ENCODE assay signal across 10 mouse cellular contexts in genomic region chr2:118656688-118657281, GRCm38 (mm10). TPM values are rescaled to one million over a fixed set of nuclear protein-coding genes. Genes with fewer than 3 reads are reported as not detected.
A peak's percentile ranks its signal among the peaks of the same experiment; 100 is the strongest.
DNase-seq lines count a peak whose midpoint lies in the region; ATAC-seq lines count a peak whose summit lies in the region.
"Had no signal": no experiment of that assay in that cellular context is flagged by ENCODE, and none has a peak within 500 bp of the region (broad histone marks: within the 10 kb centered on the region; RNA-seq: fewer than 3 reads in every experiment).

No protein-coding gene starts in this region.

- no peaks in the 10 kb centered on the region for H3K9me3 ChIP-seq in heart, embryonic 15.5 days (replicated peaks)
- no peaks in the 10 kb centered on the region for H3K9me3 ChIP-seq in forebrain, embryonic 13.5 days (replicated peaks)
- no peaks in the 10 kb centered on the region for H3K9me3 ChIP-seq in liver, embryonic 13.5 days (replicated peaks)

- H3K4me1 ChIP-seq in heart, embryonic 15.5 days (replicated peaks): peaks cover 32% of the 10 kb centered on the region
- H3K4me1 ChIP-seq in forebrain, embryonic 13.5 days: peaks cover 27% of the 10 kb centered on the region
- peaks cover 55% of the 10 kb centered on the region for H3K4me1 ChIP-seq in liver, embryonic 13.5 days (replicated peaks)

- H3K9ac ChIP-seq in heart, embryonic 15.5 days: no peak overlapping the region
- peak overlapping the region; percentile 26; the same call in 1 of the 2 replicates for H3K9ac ChIP-seq in forebrain, embryonic 13.5 days
- H3K9ac ChIP-seq in liver, embryonic 13.5 days: peak overlapping the region; percentile 40; the same call in 1 of the 2 replicates

- no peak for DNase-seq in heart, adult 9 months (ENCODE audit: low spot score in 2 of 2)
- DNase-seq in 3T3-L1 (ENCODE audit: low read depth, low spot score): peak; percentile 38
- no peak for DNase-seq in liver, embryonic 13.5 days
- DNase-seq in adipocyte (ENCODE audit: low spot score): no peak
- no peak for DNase-seq in cerebellum, postnatal 36 days

- peak overlapping the region; percentile 38 for H3K27ac ChIP-seq in heart, embryonic 15.5 days
- peak overlapping the region; percentile 4 for H3K27ac ChIP-seq in forebrain, embryonic 13.5 days
- peak overlapping the region; percentile 70 for H3K27ac ChIP-seq in liver, embryonic 13.5 days

- no peaks in the 10 kb centered on the region for H3K27me3 ChIP-seq in heart, embryonic 15.5 days
- H3K27me3 ChIP-seq in forebrain, embryonic 13.5 days: no peaks in the 10 kb centered on the region
- H3K27me3 ChIP-seq in liver, embryonic 13.5 days: no peaks in the 10 kb centered on the region
- H3K27me3 ChIP-seq: CH12.LX had no signal

- H3K4me2 ChIP-seq in heart, embryonic 15.5 days: no peak overlapping the region
- no peak overlapping the region for H3K4me2 ChIP-seq in forebrain, embryonic 13.5 days
- no peak overlapping the region for H3K4me2 ChIP-seq in liver, embryonic 13.5 days

- no peak overlapping the region for H3K4me3 ChIP-seq in heart, embryonic 15.5 days
- no peak overlapping the region for H3K4me3 ChIP-seq in forebrain, embryonic 13.5 days
- no peak overlapping the region for H3K4me3 ChIP-seq in liver, embryonic 13.5 days (replicated peaks)
- H3K4me3 ChIP-seq: myocyte had no signal

- 24% methylated on average over 3 of the region's 3 CpGs for WGBS in heart, embryonic 15.5 days
- WGBS in forebrain, embryonic 13.5 days: 16% methylated on average over 3 of the region's 3 CpGs
- WGBS in liver, embryonic 13.5 days (ENCODE audit: insufficient replicate concordance): 59% methylated on average over 3 of the region's 3 CpGs

- H3K36me3 ChIP-seq in heart, embryonic 15.5 days: no peaks in the 10 kb centered on the region
- H3K36me3 ChIP-seq in forebrain, embryonic 13.5 days (ENCODE audit: poor library complexity, severe bottlenecking): no peaks in the 10 kb centered on the region
- H3K36me3 ChIP-seq in liver, embryonic 13.5 days: no peaks in the 10 kb centered on the region

- 0 out of 2 replicates have a peak, but pooled peaks have one; percentile 23 for ATAC-seq in heart, embryonic 15.5 days (replicated peaks; ENCODE audit: insufficient number of reproducible peaks, insufficient read depth, low FRiP score, low read depth)
- peak; percentile 29; the same call in 1 of the 2 replicates for ATAC-seq in forebrain, embryonic 13.5 days
- no peak for ATAC-seq in liver, embryonic 13.5 days (ENCODE audit: low read depth)
- no peak for ATAC-seq in monocyte, adult 5-6 weeks (replicated peaks; ENCODE audit: insufficient number of reproducible peaks, low FRiP score, low TSS enrichment, poor library complexity, severe bottlenecking)

RNA-seq across cellular contexts. Expression of gene Pak6, which starts 6.3 kb away (rescaled TPM):
- 10.1 and 11.0 TPM in 2 replicates for polyA plus RNA-seq in heart, embryonic 15.5 days (2015; fragmentation: Nextera tagmentation; extraction: Ambion mirVana)
- 9.0 and 12.6 TPM in 2 replicates for polyA plus RNA-seq in forebrain, embryonic 13.5 days (2015; fragmentation: Nextera tagmentation; extraction: Ambion mirVana)
- 0.65 and 1.0 TPM in 2 replicates for polyA plus RNA-seq in liver, embryonic 13.5 days (2015; fragmentation: Nextera tagmentation; extraction: Ambion mirVana)
- 0.21 TPM in 1 of 3 replicates, not detected in the others for total RNA-seq in monocyte, adult 5-6 weeks (2017)

RNA-seq across cellular contexts. Expression of gene Ankrd63, which starts 47.0 kb away (rescaled TPM):
- 2.7 and 3.6 TPM in 2 replicates for polyA plus RNA-seq in heart, embryonic 15.5 days (2015; fragmentation: Nextera tagmentation; extraction: Ambion mirVana)
- 0.06 and 0.17 TPM in 2 replicates for polyA plus RNA-seq in forebrain, embryonic 13.5 days (2015; fragmentation: Nextera tagmentation; extraction: Ambion mirVana)
- polyA plus RNA-seq in liver, embryonic 13.5 days (2015; fragmentation: Nextera tagmentation; extraction: Ambion mirVana): not detected in 2 replicates
- 0.58 TPM in 1 of 3 replicates, not detected in the others for total RNA-seq in monocyte, adult 5-6 weeks (2017)
- total RNA-seq: CH12.LX had no signal

RNA-seq across cellular contexts. Expression of gene Bub1b, which starts 58.8 kb away (rescaled TPM):
- polyA plus RNA-seq in heart, embryonic 15.5 days (2015; fragmentation: Nextera tagmentation; extraction: Ambion mirVana): 56.7 and 74.8 TPM in 2 replicates
- 80.7 and 85.2 TPM in 2 replicates for polyA plus RNA-seq in forebrain, embryonic 13.5 days (2015; fragmentation: Nextera tagmentation; extraction: Ambion mirVana)
- polyA plus RNA-seq in liver, embryonic 13.5 days (2015; fragmentation: Nextera tagmentation; extraction: Ambion mirVana): 47.8 and 58.8 TPM in 2 replicates
- total RNA-seq in monocyte, adult 5-6 weeks (2017): 9.5 to 15.1 TPM (median 11.3 TPM) in 3 replicates

Comparison
In these comparisons a context has a peak if more than half of its experiments do, and no peak if none do; other contexts are left out.
1. ATAC-seq: peak in heart, embryonic 15.5 days (single experiment) and forebrain, embryonic 13.5 days (single experiment); none in liver, embryonic 13.5 days (single experiment) and monocyte, adult 5-6 weeks (single experiment).
2. H3K27ac ChIP-seq: peak in every context shown above with its lines; median percentile 70 in liver, embryonic 13.5 days; 38 in heart, embryonic 15.5 days; 4 in forebrain, embryonic 13.5 days.